Mouse (Mus musculus) lung, embryonic 14.5 days (tissue): ENCODE measurements at regions not wholly inside any gene's neighbourhood (a gene's known extent, or its start where the extent isn't known, plus 50 kb on each side); places are given as distances from the start of the nearest gene placed in this dataset.
A peak's percentile ranks its signal among the peaks of the same experiment; 100 is the strongest.
"Not testable (repeated sequence)": the region's sequence is repeated elsewhere in the genome, so short reads cannot be mapped to it uniquely, and the experiment has no call there.

ENCODE experiments used
- ATAC-seq: fragments of 200-750 bp; cut with Nextera tagmentation; 2 replicates; pipeline ENCODE4 v1.8.0; 2017; ENCODE audit warnings: mild to moderate bottlenecking, moderate TSS enrichment, moderate library complexity; ENCODE audit not compliant: insufficient read depth
- DNase-seq: peaks from one replicate; pipeline ENCODE4 v3.0.0-alpha.2; 2015
- H3K27ac ChIP-seq: fragments of 300-500 bp; sonication (generic); 2 replicates; pipeline ENCODE4 v1.5.1; 2014; ENCODE audit warnings: low read depth, mild to moderate bottlenecking, moderate library complexity
- H3K27me3 ChIP-seq: fragments of 300-500 bp; sonication (generic); 2 replicates; pipeline ENCODE4 v1.6.1; 2014; ENCODE audit warnings: low read length, control low read depth; ENCODE audit not compliant: insufficient read depth
- H3K36me3 ChIP-seq: fragments of 300-500 bp; sonication (generic); 2 replicates; pipeline ENCODE4 v1.6.1; 2014; ENCODE audit warnings: control low read depth; ENCODE audit not compliant: insufficient read depth
- H3K4me1 ChIP-seq: fragments of 300-500 bp; sonication (generic); 2 replicates; pipeline ENCODE4 v1.6.1; 2014; ENCODE audit warnings: antibody characterized with exemption, control low read depth; ENCODE audit not compliant: insufficient read depth
- H3K4me2 ChIP-seq: fragments of 300-500 bp; sonication (generic); 2 replicates; pipeline ENCODE4 v1.6.1; 2014; ENCODE audit warnings: mild to moderate bottlenecking
- H3K4me3 ChIP-seq: fragments of 300-500 bp; sonication (generic); 2 replicates; pipeline ENCODE4 v1.5.1; 2014; ENCODE audit warnings: low read depth, low read length
- H3K9ac ChIP-seq: fragments of 300-500 bp; sonication (generic); 2 replicates; pipeline ENCODE4 v1.6.1; 2014
- H3K9me3 ChIP-seq: fragments of 300-500 bp; sonication (generic); 2 replicates; pipeline ENCODE4 v1.6.1; 2016; ENCODE audit warnings: low read depth, low read length, control low read depth
- CTCF ChIP-seq: IDR thresholded peaks from 2 replicates; pipeline ENCODE4 v1.5.1; 2016; ENCODE audit warnings: antibody characterized with exemption, low read depth
- WGBS: fragments of 180-500 bp; shearing (Covaris S2); extraction: QIAGEN DNeasy Blood & Tissue Kit; methylation state at CpG from one replicate; pipeline ENCODE4 v1.1.7; 2014; 5-methylcytosine and 5-hydroxymethylcytosine counted together

DNA sequence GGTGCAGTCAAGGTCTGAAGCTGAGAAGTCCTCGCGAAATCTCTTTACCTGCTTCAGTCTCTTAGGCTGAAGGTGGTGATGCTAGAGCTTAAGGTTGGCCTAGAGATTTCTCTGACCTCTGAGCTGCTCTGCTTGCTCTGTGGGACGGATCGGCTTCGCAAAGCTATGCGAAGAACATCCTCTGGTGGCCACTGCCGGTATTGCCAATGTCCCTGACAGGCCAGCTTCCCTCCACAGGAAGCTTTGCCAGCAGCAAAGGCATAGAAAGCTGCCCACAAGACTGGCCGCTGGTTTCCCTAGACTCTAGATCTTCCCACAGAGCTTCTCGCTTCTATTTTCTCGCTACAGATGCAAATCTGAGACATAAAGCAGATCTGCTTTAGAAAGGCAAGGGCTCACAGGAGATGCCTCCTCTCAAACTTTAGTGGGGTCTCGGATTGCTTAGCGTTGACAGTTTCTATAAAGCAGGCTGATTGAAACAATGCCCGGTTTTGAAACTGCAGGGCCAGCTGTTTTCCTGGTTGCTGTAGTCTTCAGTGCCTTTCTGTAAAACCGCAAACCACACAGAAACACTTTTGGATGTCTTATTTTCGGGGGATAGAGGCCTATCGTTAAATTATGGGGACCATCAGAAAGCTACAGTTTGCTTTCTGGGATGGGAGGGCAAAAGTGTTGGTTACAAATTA lies 153.7 kb downstream of the Car8 start:
- Histone ChIP-seq H3K4me1 (no peaks in the 10 kb centered on the region), H3K9me3 (no peaks in the 10 kb centered on the region), H3K27me3 (no peaks in the 10 kb centered on the region), H3K27ac (no peak overlapping the region), H3K4me3 (no peak overlapping the region), H3K9ac (no peak overlapping the region), H3K36me3 (no peaks in the 10 kb centered on the region), H3K4me2 (0 out of 2 replicates have a peak overlapping the region, but pooled peaks have one; percentile 7)
- ATAC-seq = peak; percentile 85; the same call in 1 of the 2 replicates
- peak; percentile 91 for DNase-seq
- TF ChIP-seq CTCF = peak; percentile 95
- WGBS = 35% methylated on average over 16 of the region's 16 CpGs

DNA sequence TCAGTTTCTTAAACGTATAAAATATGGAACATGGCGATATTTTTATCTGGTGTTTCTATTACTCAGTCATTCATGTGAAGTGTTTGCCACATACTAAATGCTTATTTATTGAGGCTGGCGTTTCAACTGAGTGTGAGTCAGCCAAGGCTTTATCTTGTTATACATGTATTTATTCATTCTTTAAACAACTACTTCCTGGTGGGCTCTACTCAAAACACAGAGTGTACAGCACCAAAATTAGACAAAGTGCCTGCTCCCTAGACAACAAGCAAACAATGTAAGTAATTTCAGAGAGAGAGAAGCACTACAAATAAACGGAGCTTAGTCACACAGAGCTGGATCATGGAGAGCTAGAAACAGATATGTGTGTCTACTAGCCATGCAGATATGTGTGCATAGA lies 159.5 kb downstream of the Car8 start:
- 26% methylated on average over 4 of the region's 4 CpGs for WGBS
- H3K27me3 ChIP-seq = no peaks in the 10 kb centered on the region
- TF ChIP-seq CTCF = no peak
- H3K4me3 ChIP-seq = no peak overlapping the region
- no peaks in the 10 kb centered on the region for H3K36me3 ChIP-seq
- ATAC-seq = peak; percentile 38; the same call in 1 of the 2 replicates
- H3K9ac ChIP-seq = no peak overlapping the region
- H3K27ac ChIP-seq = no peak overlapping the region
- H3K4me2 ChIP-seq = no peak overlapping the region
- no peaks in the 10 kb centered on the region for H3K4me1 ChIP-seq
- no peaks in the 10 kb centered on the region for H3K9me3 ChIP-seq
- DNase-seq = peak; percentile 48

DNA sequence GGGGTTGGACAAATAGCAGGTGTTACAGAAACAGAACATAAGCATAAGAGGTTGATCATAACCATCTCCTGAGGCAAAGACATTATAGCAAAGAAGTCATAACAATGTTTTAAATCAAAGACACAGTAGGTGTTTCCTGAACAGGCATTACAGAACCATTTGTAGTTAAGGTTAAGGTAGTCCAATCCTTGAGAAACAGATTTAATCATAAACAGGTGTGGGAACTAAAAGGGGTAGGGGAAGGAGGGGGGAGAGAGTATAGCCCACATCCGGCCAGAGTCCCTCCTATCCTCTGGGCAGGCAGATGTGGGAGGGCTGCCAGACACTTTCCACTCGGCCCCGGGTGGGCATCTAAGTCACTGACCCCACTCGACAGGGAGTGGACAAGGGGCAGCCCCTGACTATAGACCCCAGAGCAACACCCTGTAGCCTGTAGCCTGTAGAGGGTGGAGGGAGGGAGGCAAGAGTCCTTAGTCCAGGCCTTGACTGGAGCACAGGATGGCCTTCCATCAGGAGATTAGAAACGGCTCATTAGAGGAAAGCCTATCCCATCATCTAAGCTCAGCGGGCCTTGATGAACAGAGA lies 165.8 kb downstream of the Car8 start:
- no peak overlapping the region for H3K9ac ChIP-seq
- no peaks in the 10 kb centered on the region for H3K9me3 ChIP-seq
- no peaks in the 10 kb centered on the region for H3K4me1 ChIP-seq
- no peak for ATAC-seq
- H3K36me3 ChIP-seq = no peaks in the 10 kb centered on the region
- no peak overlapping the region for H3K4me3 ChIP-seq
- H3K4me2 ChIP-seq = no peak overlapping the region
- H3K27me3 ChIP-seq = no peaks in the 10 kb centered on the region
- no peak overlapping the region for H3K27ac ChIP-seq
- TF ChIP-seq CTCF = no peak
- WGBS = 78% methylated on average over 6 of the region's 6 CpGs
- no peak for DNase-seq

DNA sequence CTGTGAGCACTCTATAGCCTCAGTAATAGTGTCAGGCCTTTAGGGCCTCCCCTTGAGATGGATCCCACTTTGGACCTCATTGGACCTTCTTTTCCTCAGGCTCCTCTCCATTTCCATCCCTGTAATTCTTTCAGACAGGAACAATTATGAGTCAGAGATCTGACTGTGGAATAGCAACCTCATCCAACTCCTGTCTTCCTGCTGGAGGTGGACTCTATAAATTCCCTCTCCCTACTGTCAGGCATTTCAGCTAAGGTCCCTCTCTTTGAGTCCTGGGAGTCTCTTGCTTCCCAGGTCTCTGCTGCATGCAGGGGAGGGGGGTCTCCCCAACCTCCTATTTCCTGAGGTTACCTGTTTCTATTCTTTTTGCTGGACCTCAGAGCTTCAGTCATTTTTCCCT lies 168.1 kb downstream of the Car8 start:
- H3K36me3 ChIP-seq, H3K4me3 ChIP-seq, ATAC-seq, H3K4me2 ChIP-seq, H3K9ac ChIP-seq, H3K27me3 ChIP-seq, H3K9me3 ChIP-seq, DNase-seq, H3K4me1 ChIP-seq, H3K27ac ChIP-seq: not testable (repeated sequence)

DNA sequence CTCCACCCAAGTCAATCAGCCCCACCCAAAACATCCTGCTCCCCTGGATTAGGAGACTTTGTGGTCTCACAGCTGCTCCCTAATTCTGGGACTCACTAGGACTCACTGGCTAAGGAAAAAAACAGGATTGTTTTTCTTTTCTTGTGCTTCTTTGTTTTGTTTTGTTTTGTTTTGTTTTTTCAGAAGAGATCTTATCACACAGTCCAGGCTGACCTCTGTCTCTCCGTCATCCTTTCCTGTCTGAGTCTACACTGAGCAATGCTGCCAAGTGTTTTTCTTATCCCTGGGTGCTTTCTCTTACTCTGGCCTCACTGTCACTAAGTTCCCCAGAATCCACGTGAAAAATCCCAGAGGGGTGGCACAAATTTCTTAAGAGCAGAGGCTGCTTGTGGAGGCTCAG lies 170.8 kb downstream of the Car8 start:
- Histone ChIP-seq H3K4me3 (no peak overlapping the region), H3K9me3 (no peaks in the 10 kb centered on the region), H3K9ac (no peak overlapping the region), H3K27ac (no peak overlapping the region), H3K4me1 (no peaks in the 10 kb centered on the region), H3K27me3 (no peaks in the 10 kb centered on the region), H3K36me3 (no peaks in the 10 kb centered on the region), H3K4me2 (no peak overlapping the region)
- ATAC-seq (no peak), DNase-seq (no peak)
- TF ChIP-seq CTCF = no peak
- 19% methylated on average over 2 of the region's 2 CpGs for WGBS

DNA sequence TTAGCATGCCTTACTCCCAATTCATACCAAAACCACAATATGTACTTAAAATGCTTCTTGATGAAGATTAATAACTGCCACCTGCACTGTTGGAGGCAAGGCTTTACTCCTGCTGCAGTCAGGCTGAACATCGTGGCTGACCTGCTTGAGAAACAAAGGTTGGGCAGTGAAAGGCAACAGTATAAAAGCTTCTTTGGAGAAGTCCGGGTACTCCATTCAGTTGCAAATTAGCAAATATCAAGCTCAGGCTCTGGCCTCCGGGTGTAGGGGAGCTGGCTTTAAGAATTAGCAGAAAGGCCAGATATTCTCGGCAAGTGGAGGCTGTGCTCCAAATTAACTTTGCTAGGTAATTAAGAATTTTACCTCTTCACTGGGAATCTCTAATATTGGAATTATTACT lies 197.1 kb downstream of the Car8 start:
- Histone ChIP-seq H3K4me1 (no peaks in the 10 kb centered on the region), H3K9me3 (peaks cover 8% of the 10 kb centered on the region; the same call in 1 of the 2 replicates), H3K36me3 (no peaks in the 10 kb centered on the region), H3K4me2 (no peak overlapping the region), H3K27ac (no peak overlapping the region), H3K4me3 (no peak overlapping the region), H3K9ac (no peak overlapping the region), H3K27me3 (no peaks in the 10 kb centered on the region)
- 81% methylated on average over 4 of the region's 4 CpGs for WGBS
- no peak for ATAC-seq
- TF ChIP-seq CTCF = no peak
- no peak for DNase-seq

DNA sequence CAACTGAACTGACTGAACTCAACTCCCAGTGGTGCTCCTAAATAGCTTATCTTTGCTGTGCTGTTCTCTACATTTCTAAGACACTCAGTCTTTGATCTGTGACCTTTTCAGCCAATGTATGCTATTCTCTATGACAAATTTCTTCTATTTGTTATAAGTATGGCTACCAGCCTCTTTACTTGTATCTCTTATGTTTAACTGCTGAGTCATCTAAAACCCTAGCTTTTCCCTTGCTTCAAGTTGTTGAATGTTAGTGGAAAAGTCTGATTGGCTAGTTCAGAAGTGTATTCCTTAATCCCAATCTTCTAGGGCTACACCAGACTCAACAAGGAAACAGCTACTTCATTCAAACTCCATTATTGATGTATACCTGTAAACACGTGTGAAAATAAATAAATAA lies 201.0 kb downstream of the Car8 start:
- TF ChIP-seq CTCF = no peak
- Histone ChIP-seq H3K4me2 (no peak overlapping the region), H3K9me3 (peaks cover 8% of the 10 kb centered on the region; the same call in 1 of the 2 replicates), H3K4me1 (no peaks in the 10 kb centered on the region), H3K27me3 (no peaks in the 10 kb centered on the region), H3K36me3 (no peaks in the 10 kb centered on the region), H3K9ac (no peak overlapping the region), H3K4me3 (no peak overlapping the region), H3K27ac (no peak overlapping the region)
- no peak for DNase-seq
- ATAC-seq = no peak
- 81% methylated on average over 1 of the region's 1 CpGs for WGBS

DNA sequence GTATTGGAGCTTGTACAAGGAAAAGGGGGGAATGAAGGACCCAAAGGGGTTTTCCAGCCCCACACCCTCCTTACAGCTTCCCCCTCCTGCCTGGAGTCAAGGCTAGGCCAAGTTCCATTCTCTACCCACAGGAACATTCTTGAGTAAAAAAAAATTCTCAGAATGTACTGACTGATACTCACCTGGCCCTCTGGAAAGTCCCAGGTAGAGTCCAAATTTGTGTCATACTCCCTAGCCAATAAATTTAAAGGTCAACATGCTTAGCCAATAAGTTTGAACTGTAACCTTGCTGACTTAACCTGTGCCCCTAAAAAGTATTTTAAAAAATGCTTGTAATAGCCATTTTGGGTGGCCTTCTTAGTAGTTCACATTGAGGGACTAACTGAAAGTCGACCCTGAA lies 205.4 kb downstream of the Car8 start:
- DNase-seq, H3K9me3 ChIP-seq, H3K27me3 ChIP-seq, H3K4me3 ChIP-seq, H3K4me2 ChIP-seq, H3K4me1 ChIP-seq, H3K9ac ChIP-seq, ATAC-seq, H3K36me3 ChIP-seq, H3K27ac ChIP-seq: not testable (repeated sequence)
- 82% methylated on average over 1 of the region's 1 CpGs for WGBS
